Mouse (Mus musculus): ENCODE data around the gene Klrg1. TPM values are rescaled to one million over a fixed set of nuclear protein-coding genes. Genes with fewer than 3 reads are reported as not detected.

The Klrg1 gene
- polyA plus RNA-seq, 1 experiment from 2014 or later = 0.15 TPM

- WGBS = 73% methylated on average over 2 of the region's 2 CpGs
- H3K27me3 ChIP-seq = no peaks in the 10 kb centered on the region
- H3K9ac ChIP-seq = no peak overlapping the region
- H3K4me1 ChIP-seq = 0 out of 2 replicates have a peak, but pooled peaks cover 5% of the 10 kb centered on the region
- H3K27ac ChIP-seq = no peak overlapping the region
- no peaks in the 10 kb centered on the region for H3K9me3 ChIP-seq
- no peak overlapping the region for H3K4me2 ChIP-seq (replicated peaks)
- no peak for ATAC-seq (ENCODE audit: insufficient number of reproducible peaks, insufficient read depth, low FRiP score, low TSS enrichment)
- H3K36me3 ChIP-seq = no peaks in the 10 kb centered on the region
- no peak overlapping the region for H3K4me3 ChIP-seq
Observed at GRCm38 (mm10) chr6:122291264-122291663, 8.6 kb upstream of the Klrg1 start.

GRCm38 (mm10) chr6:122290253-122290652, 7.6 kb upstream of the Klrg1 start:
- no peak overlapping the region for H3K9ac ChIP-seq
- no peak for ATAC-seq (ENCODE audit: insufficient number of reproducible peaks, insufficient read depth, low FRiP score, low TSS enrichment)
- no peaks in the 10 kb centered on the region for H3K36me3 ChIP-seq
- WGBS = 31% methylated on average over 3 of the region's 3 CpGs
- H3K4me1 ChIP-seq = 0 out of 2 replicates have a peak, but pooled peaks cover 5% of the 10 kb centered on the region
- H3K27ac ChIP-seq = no peak overlapping the region
- no peaks in the 10 kb centered on the region for H3K9me3 ChIP-seq
- no peak overlapping the region for H3K4me3 ChIP-seq
- no peaks in the 10 kb centered on the region for H3K27me3 ChIP-seq
- H3K4me2 ChIP-seq (replicated peaks) = no peak overlapping the region

GRCm38 (mm10) chr6:122289313-122289712, 6.6 kb upstream of the Klrg1 start:
- H3K4me3 ChIP-seq = no peak overlapping the region
- no peaks in the 10 kb centered on the region for H3K36me3 ChIP-seq
- no peak overlapping the region for H3K9ac ChIP-seq
- no peak overlapping the region for H3K27ac ChIP-seq
- no peak for ATAC-seq (ENCODE audit: insufficient number of reproducible peaks, insufficient read depth, low FRiP score, low TSS enrichment)
- H3K9me3 ChIP-seq = no peaks in the 10 kb centered on the region
- no peaks in the 10 kb centered on the region for H3K27me3 ChIP-seq
- H3K4me2 ChIP-seq (replicated peaks) = no peak overlapping the region
- H3K4me1 ChIP-seq = 0 out of 2 replicates have a peak, but pooled peaks cover 5% of the 10 kb centered on the region
- WGBS = 66% methylated on average over 1 of the region's 1 CpGs

GRCm38 (mm10) chr6:122288263-122288662, 5.6 kb upstream of the Klrg1 start:
- WGBS = 31% methylated on average over 1 of the region's 1 CpGs
- no peak overlapping the region for H3K27ac ChIP-seq
- H3K27me3 ChIP-seq = no peaks in the 10 kb centered on the region
- H3K9ac ChIP-seq = no peak overlapping the region
- no peak overlapping the region for H3K4me3 ChIP-seq
- H3K36me3 ChIP-seq = no peaks in the 10 kb centered on the region
- H3K4me2 ChIP-seq (replicated peaks) = no peak overlapping the region
- no peaks in the 10 kb centered on the region for H3K9me3 ChIP-seq
- ATAC-seq (ENCODE audit: insufficient number of reproducible peaks, insufficient read depth, low FRiP score, low TSS enrichment) = no peak
- H3K4me1 ChIP-seq = 0 out of 2 replicates have a peak, but pooled peaks cover 5% of the 10 kb centered on the region

- no peak overlapping the region for H3K9ac ChIP-seq
- ATAC-seq (ENCODE audit: insufficient number of reproducible peaks, insufficient read depth, low FRiP score, low TSS enrichment) = no peak
- WGBS = 83% methylated on average over 1 of the region's 1 CpGs
Observed at GRCm38 (mm10) chr6:122284823-122285222, 2.1 kb upstream of the Klrg1 start.

GRCm38 (mm10) chr6:122284304-122284703, 1.6 kb upstream of the Klrg1 start:
- ATAC-seq (ENCODE audit: insufficient number of reproducible peaks, insufficient read depth, low FRiP score, low TSS enrichment) = no peak
- WGBS = 81% methylated on average over 4 of the region's 4 CpGs
- Histone ChIP-seq H3K27ac (no peak overlapping the region), H3K36me3 (no peaks in the 10 kb centered on the region), H3K4me3 (no peak overlapping the region), H3K9ac (no peak overlapping the region), H3K4me2 (replicated peaks) (no peak overlapping the region), H3K27me3 (no peaks in the 10 kb centered on the region), H3K9me3 (no peaks in the 10 kb centered on the region), H3K4me1 (no peaks in the 10 kb centered on the region)

More at GRCm38 (mm10) chr6:122284823-122285222, 2.1 kb upstream of the Klrg1 start:
- H3K36me3 ChIP-seq = no peaks in the 10 kb centered on the region
- H3K27me3 ChIP-seq = no peaks in the 10 kb centered on the region
- no peaks in the 10 kb centered on the region for H3K4me1 ChIP-seq
- no peak overlapping the region for H3K4me3 ChIP-seq
- H3K27ac ChIP-seq = no peak overlapping the region
- no peaks in the 10 kb centered on the region for H3K9me3 ChIP-seq
- H3K4me2 ChIP-seq (replicated peaks) = no peak overlapping the region

GRCm38 (mm10) chr6:122283429-122283828, 747 bp upstream of the Klrg1 start:
- ATAC-seq (ENCODE audit: insufficient number of reproducible peaks, insufficient read depth, low FRiP score, low TSS enrichment) = no peak
- no peaks in the 10 kb centered on the region for H3K27me3 ChIP-seq
- H3K4me2 ChIP-seq (replicated peaks) = no peak overlapping the region
- H3K36me3 ChIP-seq = no peaks in the 10 kb centered on the region
- no peaks in the 10 kb centered on the region for H3K4me1 ChIP-seq
- 89% methylated on average over 2 of the region's 2 CpGs for WGBS
- no peaks in the 10 kb centered on the region for H3K9me3 ChIP-seq
- no peak overlapping the region for H3K9ac ChIP-seq
- no peak overlapping the region for H3K27ac ChIP-seq
- H3K4me3 ChIP-seq = no peak overlapping the region

- Histone ChIP-seq H3K27me3 (no peaks in the 10 kb centered on the region), H3K9ac (no peak overlapping the region), H3K27ac (no peak overlapping the region), H3K9me3 (no peaks in the 10 kb centered on the region), H3K4me1 (no peaks in the 10 kb centered on the region), H3K4me2 (replicated peaks) (no peak overlapping the region), H3K36me3 (no peaks in the 10 kb centered on the region), H3K4me3 (no peak overlapping the region)
- 86% methylated on average over 7 of the region's 7 CpGs for WGBS
- ATAC-seq (ENCODE audit: insufficient number of reproducible peaks, insufficient read depth, low FRiP score, low TSS enrichment) = no peak
Observed at GRCm38 (mm10) chr6:122276565-122276964, 6.1 kb downstream of the Klrg1 start.

GRCm38 (mm10) chr6:122274546-122274945, 8.1 kb downstream of the Klrg1 start:
- WGBS = 74% methylated on average over 5 of the region's 5 CpGs
- no peak overlapping the region for H3K27ac ChIP-seq
- no peaks in the 10 kb centered on the region for H3K9me3 ChIP-seq
- H3K4me2 ChIP-seq (replicated peaks) = no peak overlapping the region
- H3K9ac ChIP-seq = no peak overlapping the region
- H3K4me1 ChIP-seq = no peaks in the 10 kb centered on the region
- ATAC-seq (ENCODE audit: insufficient number of reproducible peaks, insufficient read depth, low FRiP score, low TSS enrichment) = no peak
- H3K27me3 ChIP-seq = no peaks in the 10 kb centered on the region
- no peak overlapping the region for H3K4me3 ChIP-seq
- H3K36me3 ChIP-seq = no peaks in the 10 kb centered on the region

- no peak overlapping the region for H3K4me3 ChIP-seq
- WGBS = 84% methylated on average over 11 of the region's 11 CpGs
- no peaks in the 10 kb centered on the region for H3K9me3 ChIP-seq
- H3K4me2 ChIP-seq (replicated peaks) = no peak overlapping the region
- H3K27ac ChIP-seq = no peak overlapping the region
- no peaks in the 10 kb centered on the region for H3K36me3 ChIP-seq
- ATAC-seq (ENCODE audit: insufficient number of reproducible peaks, insufficient read depth, low FRiP score, low TSS enrichment) = no peak
- no peaks in the 10 kb centered on the region for H3K4me1 ChIP-seq
- H3K9ac ChIP-seq = no peak overlapping the region
- no peaks in the 10 kb centered on the region for H3K27me3 ChIP-seq
Observed at GRCm38 (mm10) chr6:122270152-122270551, 12.5 kb downstream of the Klrg1 start.

- H3K9me3 ChIP-seq = no peaks in the 10 kb centered on the region
- ATAC-seq (ENCODE audit: insufficient number of reproducible peaks, insufficient read depth, low FRiP score, low TSS enrichment) = no peak
- no peak overlapping the region for H3K4me3 ChIP-seq
- H3K27me3 ChIP-seq = no peaks in the 10 kb centered on the region
- H3K4me1 ChIP-seq = no peaks in the 10 kb centered on the region
- H3K4me2 ChIP-seq (replicated peaks) = no peak overlapping the region
- H3K9ac ChIP-seq = no peak overlapping the region
- no peaks in the 10 kb centered on the region for H3K36me3 ChIP-seq
- no peak overlapping the region for H3K27ac ChIP-seq
- 82% methylated on average over 4 of the region's 4 CpGs for WGBS
Observed at GRCm38 (mm10) chr6:122269170-122269569, 13.5 kb downstream of the Klrg1 start.

GRCm38 (mm10) chr6:122268561-122268960, 14.1 kb downstream of the Klrg1 start:
- Histone ChIP-seq H3K4me1 (no peaks in the 10 kb centered on the region), H3K27ac (no peak overlapping the region), H3K9me3 (no peaks in the 10 kb centered on the region), H3K9ac (no peak overlapping the region), H3K4me2 (replicated peaks) (no peak overlapping the region), H3K4me3 (no peak overlapping the region), H3K27me3 (no peaks in the 10 kb centered on the region), H3K36me3 (no peaks in the 10 kb centered on the region)
- no peak for ATAC-seq (ENCODE audit: insufficient number of reproducible peaks, insufficient read depth, low FRiP score, low TSS enrichment)
- 69% methylated on average over 3 of the region's 3 CpGs for WGBS

- H3K4me1 ChIP-seq = no peaks in the 10 kb centered on the region
- H3K9ac ChIP-seq = no peak overlapping the region
- WGBS = 92% methylated on average over 8 of the region's 8 CpGs
- H3K27me3 ChIP-seq = no peaks in the 10 kb centered on the region
- no peak overlapping the region for H3K4me2 ChIP-seq (replicated peaks)
- no peaks in the 10 kb centered on the region for H3K9me3 ChIP-seq
- ATAC-seq (ENCODE audit: insufficient number of reproducible peaks, insufficient read depth, low FRiP score, low TSS enrichment) = no peak
- no peaks in the 10 kb centered on the region for H3K36me3 ChIP-seq
- H3K4me3 ChIP-seq = no peak overlapping the region
- H3K27ac ChIP-seq = no peak overlapping the region
Observed at GRCm38 (mm10) chr6:122262543-122262942, 20.1 kb downstream of the Klrg1 start.

Measured in embryonic facial prominence, embryonic 12.5 days (tissue).